Mouse (Mus musculus): Measurements from ENCODE around the gene Trp53i13. TPM values are rescaled to one million over a fixed set of nuclear protein-coding genes. Genes with fewer than 3 reads are reported as not detected.

The Trp53i13 gene
- total RNA-seq, 2 experiments from 2014 or later, result 3.6 to 5.0 TPM

- intact Hi-C loops (cut with DNase I), result no loop called here
- 0 out of 2 replicates have a peak overlapping the region, but pooled peaks have one; percentile 15 for H3K4me3 ChIP-seq
- no peak overlapping the region for H3K27ac ChIP-seq
- TF ChIP-seq CTCF (IDR thresholded peaks at IDR 0.05), result peak; percentile 83
- DNase-seq (ENCODE audit: extremely low spot score in 1 of 2, low spot score in 2 of 2), result peak; percentile 76 to 82
Observed at GRCm38 (mm10) chr11:77467784-77468183, 48.0 kb downstream of the Trp53i13 start.

GRCm38 (mm10) chr11:77467157-77467556, 48.6 kb downstream of the Trp53i13 start:
- TF ChIP-seq CTCF (IDR thresholded peaks at IDR 0.05), result peak; percentile 75
- Histone ChIP-seq H3K27ac (no peak overlapping the region), H3K4me3 (no peak overlapping the region)
- peak; percentile 70 to 73 for DNase-seq (ENCODE audit: extremely low spot score in 1 of 2, low spot score in 2 of 2)
- intact Hi-C loops (cut with DNase I), result no loop called here

- no peak for DNase-seq (ENCODE audit: extremely low spot score in 1 of 2, low spot score in 2 of 2)
- H3K27ac ChIP-seq, result no peak overlapping the region
- intact Hi-C loops (cut with DNase I), result no loop called here
- no peak for TF ChIP-seq CTCF (IDR thresholded peaks at IDR 0.05)
- H3K4me3 ChIP-seq, result no peak overlapping the region
Observed at GRCm38 (mm10) chr11:77466544-77466943, 49.2 kb downstream of the Trp53i13 start.

- no peak overlapping the region for H3K27ac ChIP-seq
- intact Hi-C loops (cut with DNase I), result no loop called here
- H3K4me3 ChIP-seq, result no peak overlapping the region
- no peak for DNase-seq (ENCODE audit: extremely low spot score in 1 of 2, low spot score in 2 of 2)
- TF ChIP-seq CTCF (IDR thresholded peaks at IDR 0.05), result no peak
Observed at GRCm38 (mm10) chr11:77465111-77465510, 50.7 kb downstream of the Trp53i13 start.

- intact Hi-C loops (cut with DNase I), result no loop called here
- DNase-seq (ENCODE audit: extremely low spot score in 1 of 2, low spot score in 2 of 2), result no peak
- Histone ChIP-seq H3K27ac (no peak overlapping the region), H3K4me3 (no peak overlapping the region)
- TF ChIP-seq CTCF (IDR thresholded peaks at IDR 0.05), result no peak
Observed at GRCm38 (mm10) chr11:77464684-77465083, 51.1 kb downstream of the Trp53i13 start.

GRCm38 (mm10) chr11:77463786-77464185, 52.0 kb downstream of the Trp53i13 start:
- TF ChIP-seq CTCF (IDR thresholded peaks at IDR 0.05), result no peak
- peak overlapping the region; percentile 61 for H3K4me3 ChIP-seq
- DNase-seq (ENCODE audit: extremely low spot score in 1 of 2, low spot score in 2 of 2), result no peak
- no peak overlapping the region for H3K27ac ChIP-seq
- intact Hi-C loops (cut with DNase I), result no loop called here

- no peak for DNase-seq (ENCODE audit: extremely low spot score in 1 of 2, low spot score in 2 of 2)
- peak overlapping the region; percentile 76 for H3K27ac ChIP-seq
- peak overlapping the region; percentile 61 for H3K4me3 ChIP-seq
- no peak for TF ChIP-seq CTCF (IDR thresholded peaks at IDR 0.05)
- intact Hi-C loops (cut with DNase I), result no loop called here
Observed at GRCm38 (mm10) chr11:77463101-77463445, 52.7 kb downstream of the Trp53i13 start.

GRCm38 (mm10) chr11:77462283-77463100, 53.3 kb downstream of the Trp53i13 start, which contains the start of gene Coro6:
Coro6 (plus strand) TSS chr11:77462411.
- H3K27ac ChIP-seq, result peak within 1 kb of the TSS; percentile 76
- peak within 1 kb of the TSS; percentile 61 for H3K4me3 ChIP-seq
- intact Hi-C loops (cut with DNase I), result no loop called here
- TF ChIP-seq CTCF (IDR thresholded peaks at IDR 0.05), result no peak
- peak; percentile 50 for DNase-seq (ENCODE audit: extremely low spot score in 1 of 2, low spot score in 2 of 2)

- intact Hi-C loops (cut with DNase I), result no loop called here
- Histone ChIP-seq H3K4me3 (peak overlapping the region; percentile 61), H3K27ac (peak overlapping the region; percentile 76; the same call in 1 of the 2 replicates)
- no peak for TF ChIP-seq CTCF (IDR thresholded peaks at IDR 0.05)
- DNase-seq (ENCODE audit: extremely low spot score in 1 of 2, low spot score in 2 of 2), result no peak
Observed at GRCm38 (mm10) chr11:77461856-77462255, 53.9 kb downstream of the Trp53i13 start.

Other genes with a start within 250 kb of the Trp53i13 start
- 10 to 100 TPM; 48.9 to 57.9 TPM for gene Coro6, start 53.6 kb downstream of the Trp53i13 start, total RNA-seq (2021)
- 10 to 100 TPM; 89.7 to 91.7 TPM for gene Ankrd13b, start 26.3 kb downstream of the Trp53i13 start, total RNA-seq (2021)
- gene Git1, start 22.4 kb downstream of the Trp53i13 start, total RNA-seq (2021), result 100 to 1,000 TPM; 297 to 305 TPM
- gene Abhd15, start 859 bp downstream of the Trp53i13 start, total RNA-seq (2021), result 1 to 10 TPM; 1.4 to 1.7 TPM
- gene Gm10392, start 3.2 kb upstream of the Trp53i13 start, total RNA-seq (2021), result not detected
- gene Taok1, start 91.8 kb upstream of the Trp53i13 start, total RNA-seq (2021), result 100 to 1,000 TPM; 105 TPM
- 10 to 100 TPM; 68.5 to 73.5 TPM for gene Nufip2, start 170.2 kb upstream of the Trp53i13 start, total RNA-seq (2021)
- not detected for gene Cryba1, start 209.3 kb upstream of the Trp53i13 start, total RNA-seq (2021)
- 100 to 1,000 TPM; 164 to 169 TPM for gene Myo18a, start 247.3 kb upstream of the Trp53i13 start, total RNA-seq (2021)

All from left cerebral cortex, adult 2 months (tissue).